Mouse (Mus musculus) Muller cell, postnatal 12 days (primary cell): ENCODE measurements around the gene Tmem110.

ENCODE experiments used
- DNase-seq: peaks from one replicate; pipeline ENCODE4 v3.0.0-alpha.2; 2015; ENCODE audit errors: inconsistent ontology term

Gene Tmem110

GRCm38 (mm10) chr14:30903036-30903435 lies 77.6 kb downstream of the Tmem110 start:
- DNase-seq = no peak

GRCm38 (mm10) chr14:30904307-30904706 lies 78.9 kb downstream of the Tmem110 start:
- peak; percentile 83 for DNase-seq

GRCm38 (mm10) chr14:30906001-30906400 lies 80.6 kb downstream of the Tmem110 start:
- no peak for DNase-seq

GRCm38 (mm10) chr14:30907814-30908265 lies 82.5 kb downstream of the Tmem110 start:
- DNase-seq = no peak

GRCm38 (mm10) chr14:30911141-30911540 lies 85.8 kb downstream of the Tmem110 start:
- DNase-seq = no peak

- no peak for DNase-seq
Measured at GRCm38 (mm10) chr14:30912641-30913040, 87.3 kb downstream of the Tmem110 start.

- DNase-seq = no peak
Measured at GRCm38 (mm10) chr14:30913404-30913803, 88.0 kb downstream of the Tmem110 start.

- peak; percentile 41 for DNase-seq
Measured at GRCm38 (mm10) chr14:30916516-30916915, 91.1 kb downstream of the Tmem110 start.

GRCm38 (mm10) chr14:30922053-30922670 lies 96.8 kb downstream of the Tmem110 start:
- DNase-seq = no peak

GRCm38 (mm10) chr14:30923375-30924105 lies 98.2 kb downstream of the Tmem110 start, which contains the start of gene Itih3:
TSS of gene Itih3 (minus strand) at chr14:30923760.
- no peak for DNase-seq

- no peak for DNase-seq
Measured at GRCm38 (mm10) chr14:30925492-30925891, 100.1 kb downstream of the Tmem110 start.
